Mouse (Mus musculus): ENCODE data around the gene Ankrd9. TPM values are rescaled to one million over a fixed set of nuclear protein-coding genes. Genes with fewer than 3 reads are reported as not detected.

Ankrd9 gene
- 23.9 and 28.0 TPM in 2 replicates for polyA plus RNA-seq (2012; rRNA removed)

- H3K4me1 ChIP-seq (ENCODE audit: control insufficient read depth, insufficient read depth, low read length), result peaks cover 7% of the 10 kb centered on the region; the same call in 1 of the 2 replicates
- under 1% methylated on average over 90 of the region's 90 CpGs for WGBS
Observed at GRCm38 (mm10) chr12:110978607-110979406, at the start of gene Ankrd9. Gene Ankrd9 (minus strand): TSS chr12:110979040.

GRCm38 (mm10) chr12:111021577-111021976, 42.7 kb upstream of the Ankrd9 start:
- 77% methylated on average over 3 of the region's 3 CpGs for WGBS

More at GRCm38 (mm10) chr12:110978607-110979406, at the start of gene Ankrd9:
- TF ChIP-seq POLR2A (IDR thresholded peaks at IDR 0.05; ENCODE audit: low read depth, low read length) (peak; percentile 24), CTCF (conservative IDR thresholded peaks at IDR 0.05; ENCODE audit: insufficient read depth, insufficient read length, low read depth, low read length) (no peak)
- Histone ChIP-seq H3K27me3 (replicated peaks; ENCODE audit: control insufficient read depth, insufficient read depth, low read length) (no peaks in the 10 kb centered on the region), H3K27ac (ENCODE audit: insufficient read depth, low read depth, low read length) (peak within 1 kb of the TSS; percentile 95), H3K4me3 (ENCODE audit: insufficient read depth, low read depth, low read length) (peak within 1 kb of the TSS; percentile 97), H3K36me3 (ENCODE audit: control insufficient read depth, insufficient read depth, low read length) (no peaks in the 10 kb centered on the region)
- peak; percentile 99 for DNase-seq

GRCm38 (mm10) chr12:111021138-111021537, 42.3 kb upstream of the Ankrd9 start:
- H3K4me3 ChIP-seq (ENCODE audit: insufficient read depth, low read depth, low read length), result no peak overlapping the region
- H3K27me3 ChIP-seq (replicated peaks; ENCODE audit: control insufficient read depth, insufficient read depth, low read length), result no peaks in the 10 kb centered on the region
- WGBS, result 55% methylated on average over 1 of the region's 1 CpGs
- no peak for TF ChIP-seq CTCF (conservative IDR thresholded peaks at IDR 0.05; ENCODE audit: insufficient read depth, insufficient read length, low read depth, low read length)
- TF ChIP-seq POLR2A (IDR thresholded peaks at IDR 0.05; ENCODE audit: low read depth, low read length), result no peak
- no peak for DNase-seq
- no peaks in the 10 kb centered on the region for H3K4me1 ChIP-seq (ENCODE audit: control insufficient read depth, insufficient read depth, low read length)
- no peak overlapping the region for H3K27ac ChIP-seq (ENCODE audit: insufficient read depth, low read depth, low read length)
- H3K36me3 ChIP-seq (ENCODE audit: control insufficient read depth, insufficient read depth, low read length), result no peaks in the 10 kb centered on the region

More at GRCm38 (mm10) chr12:111021577-111021976, 42.7 kb upstream of the Ankrd9 start:
- DNase-seq, result no peak
- no peaks in the 10 kb centered on the region for H3K4me1 ChIP-seq (ENCODE audit: control insufficient read depth, insufficient read depth, low read length)
- no peaks in the 10 kb centered on the region for H3K27me3 ChIP-seq (replicated peaks; ENCODE audit: control insufficient read depth, insufficient read depth, low read length)
- no peak overlapping the region for H3K27ac ChIP-seq (ENCODE audit: insufficient read depth, low read depth, low read length)
- no peaks in the 10 kb centered on the region for H3K36me3 ChIP-seq (ENCODE audit: control insufficient read depth, insufficient read depth, low read length)
- TF ChIP-seq POLR2A (IDR thresholded peaks at IDR 0.05; ENCODE audit: low read depth, low read length), result no peak
- TF ChIP-seq CTCF (conservative IDR thresholded peaks at IDR 0.05; ENCODE audit: insufficient read depth, insufficient read length, low read depth, low read length), result no peak
- no peak overlapping the region for H3K4me3 ChIP-seq (ENCODE audit: insufficient read depth, low read depth, low read length)

DNA sequence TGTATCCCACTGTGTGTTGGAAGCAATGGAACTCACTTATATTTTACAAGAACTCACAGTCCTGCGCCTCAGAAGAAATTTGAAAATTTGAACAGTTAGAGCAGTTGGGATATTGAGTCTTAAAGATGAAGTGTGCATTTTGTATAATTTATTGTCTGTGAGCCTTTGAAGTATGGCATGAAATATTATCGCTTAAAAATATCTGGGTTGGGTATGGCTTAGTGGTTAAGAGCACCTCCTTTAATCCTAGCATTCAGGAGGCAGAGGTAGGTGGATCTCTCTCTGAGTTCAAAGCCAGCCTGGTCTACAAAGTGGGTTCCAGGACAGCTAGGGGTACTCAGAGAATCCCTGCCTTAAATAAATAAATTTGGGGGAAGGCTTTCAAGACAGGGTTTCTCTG, 40.2 kb upstream of the Ankrd9 start:
- TF ChIP-seq CTCF (conservative IDR thresholded peaks at IDR 0.05; ENCODE audit: insufficient read depth, insufficient read length, low read depth, low read length), result no peak
- TF ChIP-seq POLR2A (IDR thresholded peaks at IDR 0.05; ENCODE audit: low read depth, low read length), result no peak
- no peak for DNase-seq
- H3K27ac ChIP-seq (ENCODE audit: insufficient read depth, low read depth, low read length), result no peak overlapping the region
- H3K4me1 ChIP-seq (ENCODE audit: control insufficient read depth, insufficient read depth, low read length), result no peaks in the 10 kb centered on the region
- WGBS, result 91% methylated on average over 2 of the region's 2 CpGs
- H3K4me3 ChIP-seq (ENCODE audit: insufficient read depth, low read depth, low read length), result no peak overlapping the region
- H3K27me3 ChIP-seq (replicated peaks; ENCODE audit: control insufficient read depth, insufficient read depth, low read length), result no peaks in the 10 kb centered on the region
- no peaks in the 10 kb centered on the region for H3K36me3 ChIP-seq (ENCODE audit: control insufficient read depth, insufficient read depth, low read length)

DNA sequence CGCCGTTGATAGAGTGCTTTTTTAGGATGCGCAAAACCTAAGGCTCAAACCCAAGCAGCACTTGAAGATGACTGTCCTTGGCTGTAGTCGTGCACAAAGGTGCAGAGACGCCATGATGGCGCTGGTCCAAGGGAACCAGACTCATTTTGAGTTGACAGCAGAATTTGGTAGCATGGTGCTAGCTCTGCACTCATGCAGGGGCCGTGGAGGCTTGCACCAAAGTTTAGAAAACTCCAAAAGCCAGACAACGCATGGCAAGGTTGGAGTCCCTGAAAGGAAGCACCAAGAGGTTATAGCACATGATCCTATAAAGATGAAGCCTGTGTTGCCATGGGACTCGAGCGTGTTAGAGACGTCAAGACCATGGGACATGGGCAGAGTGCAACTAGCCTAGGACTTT, 39.2 kb upstream of the Ankrd9 start:
- Histone ChIP-seq H3K27ac (ENCODE audit: insufficient read depth, low read depth, low read length) (no peak overlapping the region), H3K27me3 (replicated peaks; ENCODE audit: control insufficient read depth, insufficient read depth, low read length) (no peaks in the 10 kb centered on the region), H3K36me3 (ENCODE audit: control insufficient read depth, insufficient read depth, low read length) (no peaks in the 10 kb centered on the region), H3K4me1 (ENCODE audit: control insufficient read depth, insufficient read depth, low read length) (no peaks in the 10 kb centered on the region), H3K4me3 (ENCODE audit: insufficient read depth, low read depth, low read length) (no peak overlapping the region)
- no peak for TF ChIP-seq CTCF (conservative IDR thresholded peaks at IDR 0.05; ENCODE audit: insufficient read depth, insufficient read length, low read depth, low read length)
- TF ChIP-seq POLR2A (IDR thresholded peaks at IDR 0.05; ENCODE audit: low read depth, low read length), result no peak
- DNase-seq, result no peak
- WGBS, result 94% methylated on average over 11 of the region's 11 CpGs

GRCm38 (mm10) chr12:111016807-111017206, 38.0 kb upstream of the Ankrd9 start:
- Histone ChIP-seq H3K27me3 (replicated peaks; ENCODE audit: control insufficient read depth, insufficient read depth, low read length) (no peaks in the 10 kb centered on the region), H3K4me3 (ENCODE audit: insufficient read depth, low read depth, low read length) (no peak overlapping the region), H3K4me1 (ENCODE audit: control insufficient read depth, insufficient read depth, low read length) (no peaks in the 10 kb centered on the region), H3K27ac (ENCODE audit: insufficient read depth, low read depth, low read length) (no peak overlapping the region), H3K36me3 (ENCODE audit: control insufficient read depth, insufficient read depth, low read length) (no peaks in the 10 kb centered on the region)
- TF ChIP-seq POLR2A (IDR thresholded peaks at IDR 0.05; ENCODE audit: low read depth, low read length) (no peak), CTCF (conservative IDR thresholded peaks at IDR 0.05; ENCODE audit: insufficient read depth, insufficient read length, low read depth, low read length) (no peak)
- DNase-seq, result no peak
- WGBS, result 81% methylated on average over 3 of the region's 3 CpGs

GRCm38 (mm10) chr12:111009615-111010257, 30.9 kb upstream of the Ankrd9 start:
- Histone ChIP-seq H3K27ac (ENCODE audit: insufficient read depth, low read depth, low read length) (no peak overlapping the region), H3K4me1 (ENCODE audit: control insufficient read depth, insufficient read depth, low read length) (no peaks in the 10 kb centered on the region; the same call in 1 of the 2 replicates), H3K4me3 (ENCODE audit: insufficient read depth, low read depth, low read length) (no peak overlapping the region), H3K36me3 (ENCODE audit: control insufficient read depth, insufficient read depth, low read length) (no peaks in the 10 kb centered on the region), H3K27me3 (replicated peaks; ENCODE audit: control insufficient read depth, insufficient read depth, low read length) (no peaks in the 10 kb centered on the region)
- no peak for DNase-seq
- no peak for TF ChIP-seq CTCF (conservative IDR thresholded peaks at IDR 0.05; ENCODE audit: insufficient read depth, insufficient read length, low read depth, low read length)
- no peak for TF ChIP-seq POLR2A (IDR thresholded peaks at IDR 0.05; ENCODE audit: low read depth, low read length)
- WGBS, result 87% methylated on average over 6 of the region's 6 CpGs

Data from kidney, adult 2 months (tissue).